Mouse (Mus musculus): ENCODE measurements around the gene Rcsd1. TPM values are rescaled to one million over a fixed set of nuclear protein-coding genes. Genes with fewer than 3 reads are reported as not detected.

Rcsd1 gene
- polyA plus RNA-seq, 1 experiment from 2014 or later: 8.3 TPM

DNA sequence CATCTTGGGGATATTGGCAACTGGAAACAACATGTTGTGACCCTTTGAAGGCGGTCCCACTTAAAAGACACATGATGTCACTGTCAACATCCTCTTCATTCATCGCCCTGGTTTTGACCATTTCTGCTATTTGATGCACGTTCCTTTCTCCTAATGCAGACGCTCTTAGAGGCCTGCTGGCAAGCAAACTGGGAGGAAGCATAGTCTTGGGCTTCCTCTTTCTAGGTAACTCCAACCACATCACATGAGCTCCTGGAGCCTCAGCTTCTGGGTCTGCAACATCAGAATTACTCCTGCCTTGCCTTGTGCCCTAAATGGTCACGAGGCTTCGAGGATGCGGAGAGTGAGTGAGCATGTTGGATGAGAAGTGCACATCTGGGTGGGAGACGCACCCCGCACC, 34.4 kb downstream of the Rcsd1 start:
- Histone ChIP-seq H3K4me2 (ENCODE audit: low read length) (no peak overlapping the region), H3K4me3 (replicated peaks; ENCODE audit: low read length) (no peak overlapping the region), H3K9ac (replicated peaks; ENCODE audit: low read depth, low read length) (no peak overlapping the region), H3K4me1 (replicated peaks; ENCODE audit: control insufficient read depth, insufficient read depth, low read length) (no peaks in the 10 kb centered on the region), H3K27me3 (replicated peaks; ENCODE audit: control insufficient read depth, insufficient read depth, low read length) (no peaks in the 10 kb centered on the region), H3K9me3 (ENCODE audit: control insufficient read depth, low read length) (no peaks in the 10 kb centered on the region), H3K36me3 (ENCODE audit: control insufficient read depth, insufficient read depth) (no peaks in the 10 kb centered on the region), H3K27ac (ENCODE audit: low read length) (no peak overlapping the region)
- no peak for ATAC-seq
- 92% methylated on average over 9 of the region's 9 CpGs for WGBS

DNA sequence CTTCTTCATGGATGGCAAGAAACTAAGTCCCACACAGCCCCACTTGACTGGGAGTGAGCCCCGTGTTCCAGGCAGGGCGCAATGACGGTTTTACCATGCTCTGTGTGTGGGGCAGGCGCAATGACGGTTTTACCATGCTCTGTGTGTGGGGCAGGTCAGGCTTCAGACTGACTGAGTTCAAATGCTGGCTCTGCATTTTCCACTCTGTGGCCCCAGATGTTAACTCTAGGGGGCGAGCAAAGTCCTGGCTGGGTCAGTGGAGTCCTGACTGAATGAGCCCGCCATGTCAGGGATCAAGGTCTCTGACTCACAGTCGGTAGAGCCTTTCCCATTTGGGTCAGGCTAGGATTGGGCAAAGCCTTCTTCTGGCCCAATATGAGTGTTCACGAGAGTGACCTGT, 37.2 kb downstream of the Rcsd1 start:
- H3K27me3 ChIP-seq (replicated peaks; ENCODE audit: control insufficient read depth, insufficient read depth, low read length): no peaks in the 10 kb centered on the region
- 72% methylated on average over 9 of the region's 9 CpGs for WGBS
- H3K36me3 ChIP-seq (ENCODE audit: control insufficient read depth, insufficient read depth): no peaks in the 10 kb centered on the region
- ATAC-seq: no peak
- H3K4me3 ChIP-seq (replicated peaks; ENCODE audit: low read length): no peak overlapping the region
- no peak overlapping the region for H3K27ac ChIP-seq (ENCODE audit: low read length)
- H3K4me1 ChIP-seq (replicated peaks; ENCODE audit: control insufficient read depth, insufficient read depth, low read length): no peaks in the 10 kb centered on the region
- H3K4me2 ChIP-seq (ENCODE audit: low read length): no peak overlapping the region
- no peaks in the 10 kb centered on the region for H3K9me3 ChIP-seq (ENCODE audit: control insufficient read depth, low read length)
- no peak overlapping the region for H3K9ac ChIP-seq (replicated peaks; ENCODE audit: low read depth, low read length)

DNA sequence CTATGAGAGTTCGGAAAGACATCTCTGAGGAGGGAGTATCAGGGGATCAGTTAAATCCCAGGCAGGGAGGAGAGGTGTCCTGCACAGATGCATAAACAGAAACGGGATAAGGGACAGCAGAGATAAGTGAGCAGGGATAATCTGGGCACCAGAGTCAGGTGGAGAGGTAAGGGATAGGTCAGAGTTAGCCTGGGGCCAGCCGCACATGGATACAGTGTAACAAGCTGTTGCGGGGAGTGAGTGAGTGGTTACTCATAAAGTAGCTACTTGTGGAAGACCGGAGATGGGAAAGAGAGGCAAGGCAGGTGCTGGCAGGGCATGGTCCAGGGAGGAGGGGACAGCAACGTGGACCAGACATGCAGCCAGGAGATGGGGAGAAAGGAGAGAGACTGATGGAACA, 39.5 kb downstream of the Rcsd1 start:
- Histone ChIP-seq H3K4me3 (replicated peaks; ENCODE audit: low read length) (no peak overlapping the region), H3K9me3 (ENCODE audit: control insufficient read depth, low read length) (no peaks in the 10 kb centered on the region), H3K4me1 (replicated peaks; ENCODE audit: control insufficient read depth, insufficient read depth, low read length) (no peaks in the 10 kb centered on the region), H3K9ac (replicated peaks; ENCODE audit: low read depth, low read length) (no peak overlapping the region), H3K36me3 (ENCODE audit: control insufficient read depth, insufficient read depth) (no peaks in the 10 kb centered on the region), H3K4me2 (ENCODE audit: low read length) (no peak overlapping the region), H3K27ac (ENCODE audit: low read length) (no peak overlapping the region), H3K27me3 (replicated peaks; ENCODE audit: control insufficient read depth, insufficient read depth, low read length) (no peaks in the 10 kb centered on the region)
- no peak for ATAC-seq
- 87% methylated on average over 6 of the region's 6 CpGs for WGBS

DNA sequence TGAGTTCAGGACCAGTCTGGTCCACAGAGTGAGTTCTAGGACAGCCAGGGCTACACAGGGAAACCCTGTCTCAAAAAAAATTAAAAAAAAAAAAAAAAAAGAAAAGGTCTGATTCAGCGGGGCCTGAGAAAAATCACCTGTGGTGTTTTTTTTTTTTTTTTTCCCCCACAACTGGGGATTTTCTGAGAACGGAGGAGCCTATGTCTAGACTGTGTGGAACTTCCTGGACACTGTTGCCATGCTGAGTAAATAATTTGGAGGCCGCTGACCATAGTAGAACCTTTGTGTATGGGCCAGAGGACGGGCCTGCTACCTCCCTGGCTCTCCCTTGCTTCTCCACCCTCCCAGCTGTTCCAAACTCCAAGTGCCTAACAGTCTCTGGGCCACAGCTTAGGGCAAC, 40.7 kb downstream of the Rcsd1 start:
- Histone ChIP-seq H3K27ac (ENCODE audit: low read length) (no peak overlapping the region), H3K4me2 (ENCODE audit: low read length) (no peak overlapping the region), H3K4me1 (replicated peaks; ENCODE audit: control insufficient read depth, insufficient read depth, low read length) (no peaks in the 10 kb centered on the region), H3K4me3 (replicated peaks; ENCODE audit: low read length) (no peak overlapping the region), H3K9ac (replicated peaks; ENCODE audit: low read depth, low read length) (no peak overlapping the region), H3K9me3 (ENCODE audit: control insufficient read depth, low read length) (no peaks in the 10 kb centered on the region), H3K27me3 (replicated peaks; ENCODE audit: control insufficient read depth, insufficient read depth, low read length) (no peaks in the 10 kb centered on the region), H3K36me3 (ENCODE audit: control insufficient read depth, insufficient read depth) (no peaks in the 10 kb centered on the region)
- WGBS: 77% methylated on average over 4 of the region's 4 CpGs
- ATAC-seq: no peak

DNA sequence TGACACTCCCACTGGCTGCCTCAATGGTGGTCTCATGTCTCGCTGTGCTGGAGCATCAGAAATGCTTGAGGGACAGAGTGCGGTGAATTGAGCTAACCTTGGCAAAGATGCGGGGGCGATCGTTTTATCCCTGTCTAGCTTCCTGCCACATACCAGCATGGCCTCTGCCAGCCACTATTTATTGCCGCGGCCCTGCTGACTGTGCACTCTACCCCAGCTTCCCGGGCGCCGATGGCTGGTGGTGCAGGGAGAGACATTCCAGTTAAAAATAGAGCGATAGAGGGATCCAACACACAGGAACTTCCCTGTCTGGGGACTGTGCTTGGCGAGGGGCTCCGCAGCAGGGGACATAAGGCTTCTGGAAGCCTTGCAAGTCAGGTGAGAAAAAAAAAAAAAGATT, 42.2 kb downstream of the Rcsd1 start:
- Histone ChIP-seq H3K4me1 (replicated peaks; ENCODE audit: control insufficient read depth, insufficient read depth, low read length) (no peaks in the 10 kb centered on the region), H3K36me3 (ENCODE audit: control insufficient read depth, insufficient read depth) (no peaks in the 10 kb centered on the region), H3K9me3 (ENCODE audit: control insufficient read depth, low read length) (no peaks in the 10 kb centered on the region), H3K9ac (replicated peaks; ENCODE audit: low read depth, low read length) (no peak overlapping the region), H3K27me3 (replicated peaks; ENCODE audit: control insufficient read depth, insufficient read depth, low read length) (no peaks in the 10 kb centered on the region), H3K4me2 (ENCODE audit: low read length) (no peak overlapping the region), H3K4me3 (replicated peaks; ENCODE audit: low read length) (no peak overlapping the region), H3K27ac (ENCODE audit: low read length) (no peak overlapping the region)
- WGBS: 65% methylated on average over 13 of the region's 13 CpGs
- no peak for ATAC-seq

DNA sequence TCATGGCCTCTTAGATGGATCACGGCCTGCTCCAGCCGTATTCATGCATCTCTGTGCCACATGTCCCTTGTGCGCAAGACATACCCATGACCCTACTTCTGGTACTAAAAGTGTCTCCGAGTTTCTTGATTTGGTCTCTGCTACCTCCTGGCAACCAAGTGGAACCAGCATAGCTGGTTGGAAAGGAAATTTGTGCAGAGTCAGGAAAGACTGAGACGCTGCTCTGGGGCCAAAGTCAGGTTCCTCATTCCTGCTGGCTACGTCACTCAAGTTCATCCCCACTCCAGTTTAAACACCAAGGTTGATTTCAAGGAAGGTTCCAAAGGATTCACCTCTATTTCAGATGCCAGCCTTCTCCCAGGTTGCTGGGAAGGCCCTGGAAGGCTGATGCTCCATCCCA, 42.6 kb downstream of the Rcsd1 start:
- ATAC-seq: no peak
- no peak overlapping the region for H3K9ac ChIP-seq (replicated peaks; ENCODE audit: low read depth, low read length)
- WGBS: 93% methylated on average over 6 of the region's 6 CpGs
- H3K9me3 ChIP-seq (ENCODE audit: control insufficient read depth, low read length): no peaks in the 10 kb centered on the region
- no peaks in the 10 kb centered on the region for H3K36me3 ChIP-seq (ENCODE audit: control insufficient read depth, insufficient read depth)
- H3K27ac ChIP-seq (ENCODE audit: low read length): no peak overlapping the region
- no peak overlapping the region for H3K4me2 ChIP-seq (ENCODE audit: low read length)
- no peak overlapping the region for H3K4me3 ChIP-seq (replicated peaks; ENCODE audit: low read length)
- no peaks in the 10 kb centered on the region for H3K4me1 ChIP-seq (replicated peaks; ENCODE audit: control insufficient read depth, insufficient read depth, low read length)
- no peaks in the 10 kb centered on the region for H3K27me3 ChIP-seq (replicated peaks; ENCODE audit: control insufficient read depth, insufficient read depth, low read length)

DNA sequence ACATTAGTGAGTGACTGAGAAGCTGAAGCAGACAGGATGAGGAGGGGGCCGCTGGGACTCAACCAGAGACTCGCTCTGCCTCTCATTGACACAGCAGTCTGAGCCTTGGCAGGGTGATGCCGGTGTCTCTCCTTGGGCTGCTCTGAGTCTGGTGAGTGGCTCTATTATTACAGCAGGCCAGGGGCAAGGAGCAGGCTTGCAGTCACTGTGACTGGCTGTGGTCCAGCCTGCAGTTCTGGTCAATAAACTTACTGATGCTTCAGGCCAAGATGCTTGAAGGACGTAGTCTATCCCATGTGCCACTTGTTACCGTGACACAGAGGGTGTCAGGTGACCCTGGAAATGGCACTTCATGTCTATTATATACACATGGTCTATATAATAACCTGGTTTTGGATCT, 43.8 kb downstream of the Rcsd1 start:
- WGBS: 82% methylated on average over 5 of the region's 5 CpGs
- no peaks in the 10 kb centered on the region for H3K9me3 ChIP-seq (ENCODE audit: control insufficient read depth, low read length)

DNA sequence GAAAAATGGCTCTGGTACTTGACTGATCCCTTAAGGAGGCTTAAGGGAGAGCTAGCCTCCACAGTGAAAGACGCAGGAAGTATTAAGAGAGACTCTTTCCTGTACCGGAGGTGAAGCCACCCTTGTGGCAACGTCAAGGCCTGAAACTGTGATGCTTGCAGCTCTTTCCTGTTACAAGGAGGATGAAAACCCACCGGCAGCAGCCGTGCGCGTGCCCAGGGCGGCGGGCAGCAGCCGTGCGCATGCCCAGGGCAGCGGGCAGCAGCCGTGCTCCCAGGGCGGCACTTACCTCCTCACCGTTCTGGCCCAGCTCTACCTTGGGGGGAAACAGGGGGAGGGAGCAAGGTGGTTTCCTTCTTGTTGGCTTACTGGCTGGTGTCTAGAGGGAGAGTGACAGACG, 46.3 kb downstream of the Rcsd1 start:
- 69% methylated on average over 16 of the region's 16 CpGs for WGBS
- H3K4me2 ChIP-seq (ENCODE audit: low read length): no peak overlapping the region

More for the DNA sequence above, 43.8 kb downstream of the Rcsd1 start:
- no peak for ATAC-seq
- Histone ChIP-seq H3K4me1 (replicated peaks; ENCODE audit: control insufficient read depth, insufficient read depth, low read length) (no peaks in the 10 kb centered on the region), H3K36me3 (ENCODE audit: control insufficient read depth, insufficient read depth) (no peaks in the 10 kb centered on the region), H3K27ac (ENCODE audit: low read length) (no peak overlapping the region), H3K4me2 (ENCODE audit: low read length) (no peak overlapping the region), H3K4me3 (replicated peaks; ENCODE audit: low read length) (no peak overlapping the region), H3K9ac (replicated peaks; ENCODE audit: low read depth, low read length) (no peak overlapping the region), H3K27me3 (replicated peaks; ENCODE audit: control insufficient read depth, insufficient read depth, low read length) (no peaks in the 10 kb centered on the region)

DNA sequence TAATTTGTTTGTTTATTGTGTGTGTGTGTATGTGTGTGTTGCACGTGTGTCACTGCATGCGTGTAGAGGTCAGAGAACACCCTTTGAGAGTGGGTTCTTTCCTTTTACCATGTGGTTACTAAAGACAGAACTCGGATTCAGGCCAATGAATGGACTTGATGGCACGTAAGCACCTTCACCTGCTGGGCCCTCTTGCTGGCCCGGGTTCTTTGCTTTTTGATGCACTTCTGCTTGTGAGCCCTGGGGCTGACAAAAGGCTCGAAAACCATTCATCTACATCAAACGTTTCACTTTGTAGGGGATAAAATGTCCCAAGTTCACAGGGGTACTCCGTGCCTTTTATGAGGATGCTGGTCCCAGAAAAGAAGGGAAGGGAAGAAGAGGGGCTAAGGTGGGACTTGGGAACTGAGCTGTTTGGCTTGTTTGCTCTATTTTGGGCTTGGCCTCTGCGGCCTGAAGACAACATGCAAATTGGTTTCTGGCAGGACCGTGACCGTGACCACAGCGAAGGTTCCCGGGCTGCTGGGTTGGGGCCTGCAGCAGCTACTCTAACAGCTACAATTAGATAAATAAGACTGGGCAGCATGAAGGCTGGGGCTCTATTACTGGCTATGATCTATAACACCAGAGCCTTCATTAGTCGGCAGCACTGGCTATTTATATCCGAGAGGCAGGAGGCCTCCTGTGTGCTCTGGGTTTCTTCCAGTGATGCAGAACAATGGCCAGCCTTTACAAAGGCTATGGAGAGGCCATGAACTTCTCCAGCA, 46.9 kb downstream of the Rcsd1 start:
- Histone ChIP-seq H3K27ac (ENCODE audit: low read length) (no peak overlapping the region), H3K9ac (replicated peaks; ENCODE audit: low read depth, low read length) (no peak overlapping the region), H3K4me3 (replicated peaks; ENCODE audit: low read length) (no peak overlapping the region), H3K4me2 (ENCODE audit: low read length) (no peak overlapping the region), H3K27me3 (replicated peaks; ENCODE audit: control insufficient read depth, insufficient read depth, low read length) (no peaks in the 10 kb centered on the region), H3K4me1 (replicated peaks; ENCODE audit: control insufficient read depth, insufficient read depth, low read length) (no peaks in the 10 kb centered on the region), H3K36me3 (ENCODE audit: control insufficient read depth, insufficient read depth) (no peaks in the 10 kb centered on the region), H3K9me3 (ENCODE audit: control insufficient read depth, low read length) (no peaks in the 10 kb centered on the region)
- WGBS: 30% methylated on average over 15 of the region's 15 CpGs
- ATAC-seq: no peak

More for the DNA sequence above, 46.3 kb downstream of the Rcsd1 start:
- H3K27ac ChIP-seq (ENCODE audit: low read length): no peak overlapping the region
- no peak overlapping the region for H3K4me3 ChIP-seq (replicated peaks; ENCODE audit: low read length)
- ATAC-seq: no peak
- H3K27me3 ChIP-seq (replicated peaks; ENCODE audit: control insufficient read depth, insufficient read depth, low read length): no peaks in the 10 kb centered on the region
- no peaks in the 10 kb centered on the region for H3K36me3 ChIP-seq (ENCODE audit: control insufficient read depth, insufficient read depth)
- H3K9ac ChIP-seq (replicated peaks; ENCODE audit: low read depth, low read length): no peak overlapping the region
- no peaks in the 10 kb centered on the region for H3K9me3 ChIP-seq (ENCODE audit: control insufficient read depth, low read length)
- no peaks in the 10 kb centered on the region for H3K4me1 ChIP-seq (replicated peaks; ENCODE audit: control insufficient read depth, insufficient read depth, low read length)

DNA sequence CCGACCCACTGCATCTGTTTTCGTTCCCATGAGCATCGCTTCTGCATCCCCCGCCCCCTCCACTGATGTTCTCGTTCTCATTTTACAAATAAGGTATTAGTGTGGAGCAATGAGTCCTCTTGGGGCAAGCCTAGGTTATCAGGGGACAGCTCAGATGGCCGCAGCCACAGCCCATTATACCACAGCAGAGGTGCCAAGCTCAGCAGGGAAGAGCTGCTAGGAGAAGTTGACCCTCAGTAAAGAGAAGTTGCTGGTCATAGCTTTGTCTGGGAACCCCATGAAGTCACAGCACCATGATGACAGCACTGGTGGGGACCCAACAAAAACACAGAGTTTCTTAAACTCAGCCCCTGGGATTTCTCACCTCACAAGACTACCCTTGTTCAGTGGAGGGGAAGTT, 47.8 kb downstream of the Rcsd1 start:
- no peaks in the 10 kb centered on the region for H3K36me3 ChIP-seq (ENCODE audit: control insufficient read depth, insufficient read depth)
- no peaks in the 10 kb centered on the region for H3K27me3 ChIP-seq (replicated peaks; ENCODE audit: control insufficient read depth, insufficient read depth, low read length)
- H3K9ac ChIP-seq (replicated peaks; ENCODE audit: low read depth, low read length): no peak overlapping the region
- H3K9me3 ChIP-seq (ENCODE audit: control insufficient read depth, low read length): no peaks in the 10 kb centered on the region
- no peak overlapping the region for H3K27ac ChIP-seq (ENCODE audit: low read length)
- 92% methylated on average over 6 of the region's 6 CpGs for WGBS
- H3K4me3 ChIP-seq (replicated peaks; ENCODE audit: low read length): no peak overlapping the region
- no peak overlapping the region for H3K4me2 ChIP-seq (ENCODE audit: low read length)
- no peak for ATAC-seq
- no peaks in the 10 kb centered on the region for H3K4me1 ChIP-seq (replicated peaks; ENCODE audit: control insufficient read depth, insufficient read depth, low read length)
